Mouse (Mus musculus) left cerebral cortex, postnatal 36 days (tissue): ENCODE measurements around the gene Mmp7. TPM values are rescaled to one million over a fixed set of nuclear protein-coding genes. Genes with fewer than 3 reads are reported as not detected.

ENCODE experiments used
- DNase-seq, 2 experiments: peaks; one replicate each; pipeline ENCODE4 v3.0.0; 2021 to 2022; ENCODE audit warnings: low spot score in 2 of 2, mixed read lengths in 1 of 2
- intact Hi-C: fragments of 180-260 bp; cut with DNase I; formaldehyde crosslinking; loops from one replicate; pipeline ENCODE4 v1.15.1; 2025
- total RNA-seq, 2 experiments: library from RNA; stranded (reverse); gene quantifications; 2 replicates each; pipeline ENCODE4 v1.2.3; 2021

Gene Mmp7
- total RNA-seq, 2 experiments from 2014 or later, result not detected

DNA sequence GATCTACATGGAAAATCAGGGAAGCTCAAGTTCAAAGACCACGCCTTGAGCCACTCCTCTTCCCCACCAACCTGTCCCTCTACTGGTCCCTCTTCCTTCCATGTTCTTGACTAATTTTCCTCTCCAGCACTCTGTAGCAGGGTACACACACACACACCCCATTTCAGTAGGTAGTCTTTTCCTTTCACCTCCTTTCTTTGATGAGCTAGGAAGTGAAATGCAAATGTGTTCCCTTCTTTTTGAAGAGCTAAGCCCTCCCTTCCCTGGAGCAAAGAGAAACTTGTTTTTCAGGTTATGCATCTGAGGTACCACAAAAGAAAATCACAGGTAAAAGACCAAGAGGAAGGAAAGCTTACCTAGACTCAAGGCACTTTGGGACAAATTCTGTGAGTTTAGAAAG, 29.7 kb downstream of the Mmp7 start:
- no peak for DNase-seq
- intact Hi-C loops, result no loop called here

- intact Hi-C loops, result no loop called here
- DNase-seq, result no peak
Observed at GRCm38 (mm10) chr9:7728997-7729396, 37.1 kb downstream of the Mmp7 start.

DNA sequence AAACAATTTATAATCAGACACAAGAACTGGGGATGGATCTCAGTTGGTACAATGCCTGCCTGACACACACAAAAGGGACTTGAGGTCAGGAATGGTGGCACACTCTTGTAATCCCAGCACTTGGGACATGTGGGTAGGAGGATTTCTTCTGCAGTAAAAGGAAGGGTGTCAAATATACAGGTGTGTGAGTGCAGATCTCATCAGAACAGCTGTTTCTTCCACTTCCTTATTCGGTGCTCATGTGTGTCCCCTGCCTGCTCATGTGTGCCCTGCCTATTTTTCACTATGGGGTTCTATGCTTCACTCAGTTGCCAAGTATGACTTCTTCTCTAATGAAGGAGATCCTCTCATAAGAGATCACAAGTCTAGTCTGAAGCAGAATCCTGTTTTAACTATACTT, 50.8 kb downstream of the Mmp7 start:
- intact Hi-C loops, result no loop called here
- no peak for DNase-seq

GRCm38 (mm10) chr9:7744156-7744555, 52.3 kb downstream of the Mmp7 start:
- intact Hi-C loops, result no loop called here
- no peak for DNase-seq

- DNase-seq, result no peak
- intact Hi-C loops, result no loop called here
Observed at GRCm38 (mm10) chr9:7748881-7749280, 57.0 kb downstream of the Mmp7 start.

Other genes with a start within 250 kb of the Mmp7 start
- gene Mmp3, start 246.3 kb upstream of the Mmp7 start, total RNA-seq, result not detected
- gene Mmp10, start 189.7 kb upstream of the Mmp7 start, total RNA-seq, result not detected
- not detected for gene Mmp8, start 133.6 kb upstream of the Mmp7 start, total RNA-seq
- not detected for gene Mmp27, start 120.7 kb upstream of the Mmp7 start, total RNA-seq
- not detected for gene Mmp20, start 63.9 kb upstream of the Mmp7 start, total RNA-seq
- 10 to 100 TPM; 11.1 to 11.2 TPM for gene Tmem123, start 72.0 kb downstream of the Mmp7 start, total RNA-seq
- gene Birc2, start 145.0 kb downstream of the Mmp7 start, total RNA-seq, result 10 to 100 TPM; 32.2 to 34.9 TPM
- gene Birc3, start 181.1 kb downstream of the Mmp7 start, total RNA-seq, result 1 to 10 TPM; 2.4 to 2.6 TPM